Mouse (Mus musculus): ENCODE measurements at regions not wholly inside any gene's neighbourhood (a gene's known extent, or its start where the extent isn't known, plus 50 kb on each side); places are given as distances from the start of the nearest gene placed in this dataset.

DNA sequence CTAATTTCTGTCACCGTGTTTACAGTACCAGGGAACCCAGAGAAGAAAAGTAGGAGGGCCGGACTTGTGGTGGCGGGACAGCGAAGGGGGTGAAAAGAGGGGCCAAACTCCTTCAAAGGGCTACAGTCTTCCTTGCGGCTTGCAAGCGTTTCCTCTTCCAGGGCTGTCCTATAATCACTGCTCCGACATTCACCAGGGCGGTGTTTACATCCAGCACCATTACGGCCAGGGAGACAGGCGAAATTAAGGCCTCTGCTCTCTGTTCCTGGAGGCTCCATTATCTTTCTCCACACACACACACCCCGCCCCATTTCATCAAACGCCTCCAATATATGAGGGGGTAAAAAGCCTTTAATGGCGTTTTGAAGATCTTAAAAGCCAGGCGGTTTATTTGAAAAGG, 162.8 kb upstream of the Tbx3 start:
- 41% methylated on average over 14 of the region's 14 CpGs for WGBS (ENCODE audit: insufficient replicate concordance)

DNA sequence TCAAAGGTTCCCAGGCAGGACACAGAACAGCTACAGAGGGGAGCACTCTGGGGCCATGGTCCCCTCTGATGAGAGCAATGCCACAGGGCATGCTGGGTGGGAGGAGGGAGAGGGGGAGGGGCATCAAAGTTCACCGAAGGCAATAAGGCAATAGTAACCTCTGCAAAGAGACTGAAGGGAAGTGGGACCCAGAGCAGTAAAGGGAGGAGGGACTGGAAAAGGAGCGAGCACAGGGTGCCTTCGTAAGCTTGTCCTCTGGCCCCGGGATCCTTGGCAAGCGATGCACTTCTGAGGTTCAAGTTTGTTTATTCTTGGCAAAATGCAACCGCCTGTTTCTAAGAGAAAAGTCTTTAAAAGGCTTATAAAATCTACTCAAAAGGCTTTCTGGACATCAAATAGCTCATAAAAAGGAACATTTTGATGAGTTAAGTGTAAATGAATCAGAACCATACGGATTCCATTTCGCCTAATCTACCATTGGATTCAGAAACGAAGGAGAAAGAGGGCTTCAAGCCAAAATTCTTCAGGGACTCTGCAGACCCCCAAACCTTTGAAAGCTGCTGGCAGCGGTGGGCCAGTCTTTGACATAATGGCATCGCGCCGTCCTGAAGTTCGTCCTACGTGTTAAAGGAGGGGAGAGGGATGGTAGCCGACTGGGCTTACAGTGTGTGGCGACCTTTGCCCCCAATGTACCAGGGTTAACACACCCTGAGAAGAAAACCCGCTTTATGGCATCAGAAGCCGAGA, 151.8 kb upstream of the Tbx3 start:
- ATAC-seq (no peak), DNase-seq (no peak)
- 78% methylated on average over 19 of the region's 19 CpGs for WGBS (ENCODE audit: insufficient replicate concordance)

More for the DNA sequence above, 162.8 kb upstream of the Tbx3 start:
- Histone ChIP-seq H3K9ac (replicated peaks) (no peak overlapping the region), H3K27me3 (ENCODE audit: insufficient read depth, low read length) (no peaks in the 10 kb centered on the region), H3K4me3 (ENCODE audit: low read depth, low read length) (no peak overlapping the region), H3K36me3 (replicated peaks; ENCODE audit: insufficient read depth, low read length) (no peaks in the 10 kb centered on the region), H3K9me3 (ENCODE audit: low read length) (no peaks in the 10 kb centered on the region), H3K4me1 (ENCODE audit: insufficient read depth) (no peaks in the 10 kb centered on the region), H3K27ac (ENCODE audit: low read depth) (no peak overlapping the region), H3K4me2 (ENCODE audit: low read depth, low read length) (no peak overlapping the region)
- ATAC-seq: no peak
- TF ChIP-seq CTCF (IDR thresholded peaks at IDR 0.05; ENCODE audit: low read depth): no peak
- no peak for TF ChIP-seq EP300 (IDR thresholded peaks at IDR 0.05; ENCODE audit: low read depth)
- no peak for DNase-seq

DNA sequence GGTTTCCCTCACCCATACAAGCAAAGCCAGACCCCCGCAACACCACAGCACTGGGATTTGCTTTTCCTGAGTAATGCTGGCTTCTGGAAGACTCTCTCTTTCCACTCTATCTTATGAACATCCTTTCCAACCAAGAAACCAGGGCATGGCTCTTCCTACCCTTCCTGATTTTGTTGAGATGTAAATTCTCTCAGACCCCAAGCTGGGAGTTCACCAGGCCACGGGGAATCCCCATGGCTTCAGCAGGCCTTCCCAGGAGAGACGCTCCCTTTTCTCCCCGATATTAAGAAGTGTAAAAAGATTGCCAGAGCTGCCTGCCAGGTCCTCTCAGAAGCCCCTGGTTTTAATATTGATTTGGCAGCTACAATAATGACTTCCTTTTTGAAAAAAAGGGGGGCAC, 146.3 kb upstream of the Tbx3 start:
- H3K4me2 ChIP-seq (ENCODE audit: low read depth, low read length): no peak overlapping the region
- no peak overlapping the region for H3K9ac ChIP-seq (replicated peaks)
- no peak for DNase-seq
- no peaks in the 10 kb centered on the region for H3K9me3 ChIP-seq (ENCODE audit: low read length)
- 52% methylated on average over 4 of the region's 4 CpGs for WGBS (ENCODE audit: insufficient replicate concordance)
- no peak overlapping the region for H3K4me3 ChIP-seq (ENCODE audit: low read depth, low read length)
- H3K4me1 ChIP-seq (ENCODE audit: insufficient read depth): no peaks in the 10 kb centered on the region
- no peaks in the 10 kb centered on the region for H3K27me3 ChIP-seq (ENCODE audit: insufficient read depth, low read length)
- H3K36me3 ChIP-seq (replicated peaks; ENCODE audit: insufficient read depth, low read length): no peaks in the 10 kb centered on the region
- ATAC-seq: no peak
- TF ChIP-seq EP300 (IDR thresholded peaks at IDR 0.05; ENCODE audit: low read depth) (no peak), CTCF (IDR thresholded peaks at IDR 0.05; ENCODE audit: low read depth) (no peak)
- no peak overlapping the region for H3K27ac ChIP-seq (ENCODE audit: low read depth)

More for the DNA sequence above, 151.8 kb upstream of the Tbx3 start:
- TF ChIP-seq CTCF (IDR thresholded peaks at IDR 0.05; ENCODE audit: low read depth): no peak
- TF ChIP-seq EP300 (IDR thresholded peaks at IDR 0.05; ENCODE audit: low read depth): no peak
- H3K4me1 ChIP-seq (ENCODE audit: insufficient read depth): no peaks in the 10 kb centered on the region
- no peaks in the 10 kb centered on the region for H3K9me3 ChIP-seq (ENCODE audit: low read length)
- no peak overlapping the region for H3K4me3 ChIP-seq (ENCODE audit: low read depth, low read length)
- no peak overlapping the region for H3K9ac ChIP-seq (replicated peaks)
- no peaks in the 10 kb centered on the region for H3K36me3 ChIP-seq (replicated peaks; ENCODE audit: insufficient read depth, low read length)
- no peak overlapping the region for H3K4me2 ChIP-seq (ENCODE audit: low read depth, low read length)
- no peak overlapping the region for H3K27ac ChIP-seq (ENCODE audit: low read depth)
- no peaks in the 10 kb centered on the region for H3K27me3 ChIP-seq (ENCODE audit: insufficient read depth, low read length)

DNA sequence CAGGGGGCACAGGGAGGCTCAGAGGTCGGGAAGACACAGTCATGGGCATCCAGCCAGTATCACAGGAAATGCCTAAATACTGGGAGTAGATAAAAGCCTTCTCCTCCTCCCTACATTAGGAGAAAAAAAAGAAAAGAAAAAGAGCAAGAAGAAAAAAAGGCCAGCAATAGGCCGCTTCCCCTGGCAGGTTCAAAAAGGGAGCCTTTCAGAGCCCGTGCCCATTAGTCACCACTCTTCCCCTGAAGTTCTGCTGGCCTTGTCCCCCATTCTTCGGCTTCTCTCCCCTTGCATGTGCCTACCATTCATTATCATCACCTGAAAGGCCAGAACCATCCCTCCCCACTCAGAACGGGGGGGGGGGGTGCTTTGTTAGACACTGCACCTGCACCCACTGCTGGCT, 144.5 kb upstream of the Tbx3 start:
- TF ChIP-seq CTCF (IDR thresholded peaks at IDR 0.05; ENCODE audit: low read depth) (no peak), EP300 (IDR thresholded peaks at IDR 0.05; ENCODE audit: low read depth) (no peak)
- Histone ChIP-seq H3K36me3 (replicated peaks; ENCODE audit: insufficient read depth, low read length) (no peaks in the 10 kb centered on the region), H3K4me2 (ENCODE audit: low read depth, low read length) (no peak overlapping the region), H3K4me3 (ENCODE audit: low read depth, low read length) (no peak overlapping the region), H3K9me3 (ENCODE audit: low read length) (no peaks in the 10 kb centered on the region), H3K9ac (replicated peaks) (no peak overlapping the region), H3K27ac (ENCODE audit: low read depth) (no peak overlapping the region), H3K4me1 (ENCODE audit: insufficient read depth) (no peaks in the 10 kb centered on the region), H3K27me3 (ENCODE audit: insufficient read depth, low read length) (no peaks in the 10 kb centered on the region)
- ATAC-seq (no peak), DNase-seq (no peak)
- WGBS (ENCODE audit: insufficient replicate concordance): 65% methylated on average over 5 of the region's 5 CpGs

DNA sequence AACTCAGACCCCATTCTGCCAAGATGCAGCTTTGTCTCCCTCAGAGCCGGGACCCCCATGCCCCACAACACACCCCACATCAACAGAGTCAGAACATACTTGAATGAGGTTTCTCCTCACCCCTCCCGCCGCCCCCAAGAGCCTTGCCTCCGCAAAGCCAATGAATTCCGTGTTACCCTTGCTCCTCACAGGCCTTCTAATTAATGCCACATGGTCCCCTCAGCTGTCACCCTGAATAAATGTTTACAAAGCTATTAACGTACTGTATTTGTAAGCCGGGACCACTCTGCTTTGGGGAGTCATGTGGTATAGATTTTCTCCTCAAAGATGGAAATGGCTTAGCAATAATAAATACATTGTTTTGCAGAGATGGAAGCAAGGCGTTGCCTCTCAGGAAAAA, 140.5 kb upstream of the Tbx3 start:
- H3K4me1 ChIP-seq (ENCODE audit: insufficient read depth): no peaks in the 10 kb centered on the region
- DNase-seq (no peak), ATAC-seq (no peak)
- H3K4me2 ChIP-seq (ENCODE audit: low read depth, low read length): no peak overlapping the region
- H3K27me3 ChIP-seq (ENCODE audit: insufficient read depth, low read length): no peaks in the 10 kb centered on the region
- H3K36me3 ChIP-seq (replicated peaks; ENCODE audit: insufficient read depth, low read length): no peaks in the 10 kb centered on the region
- TF ChIP-seq EP300 (IDR thresholded peaks at IDR 0.05; ENCODE audit: low read depth) (no peak), CTCF (IDR thresholded peaks at IDR 0.05; ENCODE audit: low read depth) (no peak)
- 67% methylated on average over 8 of the region's 8 CpGs for WGBS (ENCODE audit: insufficient replicate concordance)
- H3K9me3 ChIP-seq (ENCODE audit: low read length): no peaks in the 10 kb centered on the region
- no peak overlapping the region for H3K9ac ChIP-seq (replicated peaks)
- no peak overlapping the region for H3K4me3 ChIP-seq (ENCODE audit: low read depth, low read length)
- H3K27ac ChIP-seq (ENCODE audit: low read depth): no peak overlapping the region

DNA sequence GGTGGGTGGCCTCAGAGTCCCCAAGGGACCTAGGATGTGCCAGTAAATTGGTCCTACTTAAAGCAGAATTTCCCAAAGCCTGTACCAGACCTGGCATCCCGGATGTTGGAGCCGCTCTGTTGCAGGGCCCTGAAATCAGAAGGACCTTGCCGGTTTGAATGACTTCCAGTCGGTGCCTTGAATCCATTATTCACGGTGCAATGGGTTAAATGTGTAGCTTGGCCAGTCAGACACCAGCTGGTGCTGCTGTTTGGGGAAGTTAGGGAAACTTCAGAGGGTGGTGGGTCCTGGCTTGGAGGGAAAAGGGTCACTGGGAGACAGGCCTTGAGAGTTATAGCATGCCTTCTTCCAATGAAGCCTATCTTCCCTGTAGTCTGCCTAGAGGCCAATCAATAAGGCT, 135.5 kb upstream of the Tbx3 start:
- TF ChIP-seq EP300 (IDR thresholded peaks at IDR 0.05; ENCODE audit: low read depth): no peak
- TF ChIP-seq CTCF (IDR thresholded peaks at IDR 0.05; ENCODE audit: low read depth): no peak
- WGBS (ENCODE audit: insufficient replicate concordance): 74% methylated on average over 5 of the region's 5 CpGs

More for the DNA sequence above, 135.5 kb upstream of the Tbx3 start:
- ATAC-seq: no peak
- H3K9me3 ChIP-seq (ENCODE audit: low read length): no peaks in the 10 kb centered on the region
- no peak overlapping the region for H3K27ac ChIP-seq (ENCODE audit: low read depth)
- H3K9ac ChIP-seq (replicated peaks): no peak overlapping the region
- DNase-seq: no peak
- H3K4me2 ChIP-seq (ENCODE audit: low read depth, low read length): no peak overlapping the region
- no peaks in the 10 kb centered on the region for H3K36me3 ChIP-seq (replicated peaks; ENCODE audit: insufficient read depth, low read length)
- H3K4me3 ChIP-seq (ENCODE audit: low read depth, low read length): no peak overlapping the region
- H3K4me1 ChIP-seq (ENCODE audit: insufficient read depth): no peaks in the 10 kb centered on the region
- no peaks in the 10 kb centered on the region for H3K27me3 ChIP-seq (ENCODE audit: insufficient read depth, low read length)
